Mouse (Mus musculus): ENCODE data around the gene Ggact. TPM values are rescaled to one million over a fixed set of nuclear protein-coding genes. Genes with fewer than 3 reads are reported as not detected.

The Ggact gene
- polyA plus RNA-seq, 1 experiment = 6.3 TPM

DNA sequence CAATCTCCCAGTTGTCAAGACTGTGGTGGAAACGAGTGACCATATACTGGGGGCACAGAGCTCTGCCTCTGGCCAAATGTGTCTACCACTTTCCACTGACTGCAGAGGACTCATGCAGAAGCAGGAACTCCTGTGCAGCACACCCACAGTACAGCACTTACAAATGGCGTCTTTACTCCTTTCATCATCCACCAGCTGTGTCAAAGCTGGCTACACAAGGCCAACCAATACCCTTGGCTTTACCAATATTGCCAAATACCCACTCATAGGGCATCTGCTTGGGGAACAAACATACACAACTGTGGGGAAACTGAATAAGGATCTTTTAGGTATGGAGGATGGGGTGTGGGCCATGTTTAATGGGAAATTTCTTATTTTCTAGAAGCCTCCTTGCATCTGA lies 11.8 kb downstream of the Ggact start:
- no peaks in the 10 kb centered on the region for H3K4me1 ChIP-seq
- TF ChIP-seq GATA1 (IDR thresholded peaks at IDR 0.05; ENCODE audit: borderline replicate concordance, low read length) = no peak
- TF ChIP-seq FLI1 (IDR thresholded peaks at IDR 0.05; ENCODE audit: low read length) = no peak
- no peaks in the 10 kb centered on the region for H3K9me3 ChIP-seq
- H3K4me3 ChIP-seq (replicated peaks) = no peak overlapping the region
- H3K36me3 ChIP-seq (replicated peaks; ENCODE audit: low read length) = peaks cover 4% of the 10 kb centered on the region
- no peaks in the 10 kb centered on the region for H3K27me3 ChIP-seq (replicated peaks)

- TF ChIP-seq FLI1 (IDR thresholded peaks at IDR 0.05; ENCODE audit: low read length) (no peak), GATA1 (IDR thresholded peaks at IDR 0.05; ENCODE audit: borderline replicate concordance, low read length) (no peak)
- no peak overlapping the region for H3K4me3 ChIP-seq (replicated peaks)
- H3K27me3 ChIP-seq (replicated peaks) = no peaks in the 10 kb centered on the region
- H3K4me1 ChIP-seq = no peaks in the 10 kb centered on the region
- H3K9me3 ChIP-seq = no peaks in the 10 kb centered on the region
- peaks cover 4% of the 10 kb centered on the region for H3K36me3 ChIP-seq (replicated peaks; ENCODE audit: low read length)
These were observed 12.4 kb downstream of the Ggact start for GRCm38 (mm10) chr14:122901177-122901576.

DNA sequence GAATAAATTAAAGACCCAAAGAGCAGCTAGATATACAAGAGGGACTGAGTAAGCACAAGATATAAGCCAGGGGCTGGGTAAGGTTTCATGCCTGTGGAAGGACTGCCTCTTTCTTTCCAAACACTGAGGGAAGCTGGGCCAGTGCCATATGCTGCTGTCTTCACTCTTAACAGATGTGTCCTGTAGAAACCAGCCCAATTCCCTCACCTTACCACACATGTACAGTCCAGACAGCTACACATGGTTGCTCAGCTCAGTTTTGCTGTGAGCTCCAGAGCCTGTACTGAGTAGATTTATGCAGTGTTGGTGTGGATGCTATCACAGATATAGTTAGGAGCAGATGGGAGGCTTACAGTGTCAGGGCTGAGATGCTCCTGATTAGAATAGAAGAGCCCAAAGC lies 12.9 kb downstream of the Ggact start:
- H3K27me3 ChIP-seq (replicated peaks) = no peaks in the 10 kb centered on the region
- H3K4me1 ChIP-seq = no peaks in the 10 kb centered on the region
- no peaks in the 10 kb centered on the region for H3K9me3 ChIP-seq
- TF ChIP-seq GATA1 (IDR thresholded peaks at IDR 0.05; ENCODE audit: borderline replicate concordance, low read length) = no peak
- TF ChIP-seq FLI1 (IDR thresholded peaks at IDR 0.05; ENCODE audit: low read length) = no peak
- peaks cover 4% of the 10 kb centered on the region for H3K36me3 ChIP-seq (replicated peaks; ENCODE audit: low read length)
- no peak overlapping the region for H3K4me3 ChIP-seq (replicated peaks)

GRCm38 (mm10) chr14:122898550-122898949 lies 15.0 kb downstream of the Ggact start:
- H3K9me3 ChIP-seq = no peaks in the 10 kb centered on the region
- no peaks in the 10 kb centered on the region for H3K27me3 ChIP-seq (replicated peaks)
- peaks cover 11% of the 10 kb centered on the region for H3K4me1 ChIP-seq
- H3K4me3 ChIP-seq (replicated peaks) = no peak overlapping the region
- TF ChIP-seq FLI1 (IDR thresholded peaks at IDR 0.05; ENCODE audit: low read length) (no peak), GATA1 (IDR thresholded peaks at IDR 0.05; ENCODE audit: borderline replicate concordance, low read length) (no peak)
- H3K36me3 ChIP-seq (replicated peaks; ENCODE audit: low read length) = no peaks in the 10 kb centered on the region

DNA sequence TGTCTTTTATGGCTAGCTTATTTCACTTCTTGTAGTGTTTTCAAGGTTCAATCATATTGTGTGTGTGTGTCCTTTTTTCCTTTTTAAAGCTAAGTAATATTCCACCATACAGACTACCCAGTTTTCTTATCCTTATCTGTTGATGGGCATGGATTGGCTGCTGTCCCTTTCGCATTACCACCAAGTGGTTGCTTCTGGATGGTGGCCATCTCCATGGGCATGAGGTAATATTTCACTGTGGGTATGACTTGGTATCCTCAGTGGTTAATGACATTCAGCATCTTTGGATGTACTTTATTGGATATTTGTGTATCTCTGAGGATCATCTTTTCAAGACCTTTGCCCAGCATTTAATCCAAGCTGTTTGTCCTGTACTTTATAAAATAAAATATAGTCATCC lies 17.5 kb downstream of the Ggact start:
- no peaks in the 10 kb centered on the region for H3K9me3 ChIP-seq
- H3K4me3 ChIP-seq (replicated peaks) = no peak overlapping the region
- TF ChIP-seq FLI1 (IDR thresholded peaks at IDR 0.05; ENCODE audit: low read length) = no peak
- TF ChIP-seq GATA1 (IDR thresholded peaks at IDR 0.05; ENCODE audit: borderline replicate concordance, low read length) = no peak
- peaks cover 11% of the 10 kb centered on the region for H3K36me3 ChIP-seq (replicated peaks; ENCODE audit: low read length)
- H3K4me1 ChIP-seq = peaks cover 15% of the 10 kb centered on the region
- no peaks in the 10 kb centered on the region for H3K27me3 ChIP-seq (replicated peaks)

DNA sequence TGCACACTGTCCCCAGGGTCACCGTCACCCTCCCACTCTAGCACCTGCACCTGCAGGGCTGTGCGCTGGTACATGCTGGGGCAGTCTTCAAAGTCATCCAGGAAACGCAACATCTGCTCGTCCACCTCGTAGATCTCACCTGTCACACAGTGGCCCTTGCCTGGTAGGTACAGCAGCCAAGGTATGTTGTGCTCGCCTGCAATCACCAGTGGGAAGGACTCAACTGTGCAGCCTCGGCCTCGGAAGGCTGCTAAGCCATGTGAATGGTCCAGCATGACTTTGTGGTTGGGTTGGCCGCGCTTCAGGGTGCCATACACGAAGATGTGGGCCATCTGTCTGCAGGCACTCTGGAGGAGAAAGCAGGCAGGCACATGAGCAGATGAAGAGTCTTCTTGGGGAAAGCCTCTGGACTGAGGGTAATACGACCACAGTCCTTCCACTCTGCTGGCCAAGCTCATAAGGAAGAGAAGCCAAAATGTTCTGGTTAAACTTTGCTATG lies 22.0 kb downstream of the Ggact start:
- Histone ChIP-seq H3K27me3 (replicated peaks) (no peaks in the 10 kb centered on the region), H3K36me3 (replicated peaks; ENCODE audit: low read length) (peaks cover 31% of the 10 kb centered on the region), H3K4me3 (replicated peaks) (peak overlapping the region; percentile 21), H3K4me1 (peaks cover 15% of the 10 kb centered on the region), H3K9me3 (no peaks in the 10 kb centered on the region)
- TF ChIP-seq FLI1 (IDR thresholded peaks at IDR 0.05; ENCODE audit: low read length) (no peak), GATA1 (IDR thresholded peaks at IDR 0.05; ENCODE audit: borderline replicate concordance, low read length) (no peak)

GRCm38 (mm10) chr14:122888480-122888872 lies 25.1 kb downstream of the Ggact start:
- TF ChIP-seq FLI1 (IDR thresholded peaks at IDR 0.05; ENCODE audit: low read length) = no peak
- TF ChIP-seq GATA1 (IDR thresholded peaks at IDR 0.05; ENCODE audit: borderline replicate concordance, low read length) = no peak

GRCm38 (mm10) chr14:122887702-122888479 lies 25.7 kb downstream of the Ggact start:
- Histone ChIP-seq H3K9me3 (no peaks in the 10 kb centered on the region), H3K36me3 (replicated peaks; ENCODE audit: low read length) (peaks cover 31% of the 10 kb centered on the region), H3K27me3 (replicated peaks) (no peaks in the 10 kb centered on the region), H3K4me3 (replicated peaks) (no peak overlapping the region), H3K4me1 (peaks cover 4% of the 10 kb centered on the region; the same call in 1 of the 2 replicates)
- TF ChIP-seq GATA1 (IDR thresholded peaks at IDR 0.05; ENCODE audit: borderline replicate concordance, low read length) (no peak), FLI1 (IDR thresholded peaks at IDR 0.05; ENCODE audit: low read length) (no peak)

More at GRCm38 (mm10) chr14:122888480-122888872, 25.1 kb downstream of the Ggact start:
- peaks cover 4% of the 10 kb centered on the region; the same call in 1 of the 2 replicates for H3K4me1 ChIP-seq
- H3K27me3 ChIP-seq (replicated peaks) = no peaks in the 10 kb centered on the region
- H3K9me3 ChIP-seq = no peaks in the 10 kb centered on the region
- H3K36me3 ChIP-seq (replicated peaks; ENCODE audit: low read length) = peaks cover 31% of the 10 kb centered on the region
- no peak overlapping the region for H3K4me3 ChIP-seq (replicated peaks)

DNA sequence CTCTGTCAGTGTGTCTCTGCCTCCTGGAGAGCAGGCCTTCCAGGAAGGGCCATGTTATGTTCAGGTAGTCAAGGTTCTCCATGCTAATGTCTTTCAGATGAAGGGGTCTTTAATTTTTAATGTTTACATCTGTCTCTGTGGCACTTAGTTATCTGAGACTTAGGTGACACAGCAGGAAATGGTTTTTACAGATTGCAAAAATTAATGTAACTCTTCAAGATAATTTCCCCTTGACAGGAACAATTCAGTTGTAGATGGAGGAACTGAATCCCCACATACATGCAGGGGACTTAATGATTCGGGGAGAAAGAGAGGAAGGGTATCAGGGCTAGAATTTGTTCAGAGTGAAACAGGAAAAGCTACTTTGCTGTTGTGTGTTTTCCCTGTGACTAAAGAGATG lies 26.3 kb downstream of the Ggact start:
- Histone ChIP-seq H3K9me3 (no peaks in the 10 kb centered on the region), H3K27me3 (replicated peaks) (no peaks in the 10 kb centered on the region), H3K4me1 (peaks cover 4% of the 10 kb centered on the region; the same call in 1 of the 2 replicates), H3K36me3 (replicated peaks; ENCODE audit: low read length) (peaks cover 29% of the 10 kb centered on the region), H3K4me3 (replicated peaks) (no peak overlapping the region)
- TF ChIP-seq GATA1 (IDR thresholded peaks at IDR 0.05; ENCODE audit: borderline replicate concordance, low read length) (no peak), FLI1 (IDR thresholded peaks at IDR 0.05; ENCODE audit: low read length) (no peak)

DNA sequence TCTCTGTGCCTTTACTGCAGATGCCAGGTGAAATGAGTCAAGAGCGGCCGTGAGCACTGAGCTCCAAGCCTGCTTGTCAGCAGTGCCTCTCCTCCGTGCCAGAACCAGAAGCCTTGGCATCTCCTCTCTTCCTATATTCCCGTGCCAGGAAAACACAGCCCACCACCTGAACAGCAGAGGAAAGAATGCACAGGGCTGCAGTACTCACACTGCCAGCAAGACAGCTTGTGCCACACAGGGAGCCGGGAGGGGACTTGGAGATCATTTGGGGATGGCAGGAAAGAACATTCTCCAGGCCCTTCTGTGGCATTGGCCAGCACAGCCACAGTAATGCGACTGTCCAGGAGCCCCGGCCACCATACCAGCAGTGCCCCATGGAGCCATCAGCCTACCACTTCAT lies 27.7 kb downstream of the Ggact start:
- TF ChIP-seq FLI1 (IDR thresholded peaks at IDR 0.05; ENCODE audit: low read length) (no peak), GATA1 (IDR thresholded peaks at IDR 0.05; ENCODE audit: borderline replicate concordance, low read length) (no peak)
- H3K4me1 ChIP-seq = no peaks in the 10 kb centered on the region
- no peaks in the 10 kb centered on the region for H3K9me3 ChIP-seq
- no peak overlapping the region for H3K4me3 ChIP-seq (replicated peaks)
- peaks cover 19% of the 10 kb centered on the region for H3K36me3 ChIP-seq (replicated peaks; ENCODE audit: low read length)
- no peaks in the 10 kb centered on the region for H3K27me3 ChIP-seq (replicated peaks)
